Mouse (Mus musculus): Measurements from ENCODE around the gene Phf5a. TPM values are rescaled to one million over a fixed set of nuclear protein-coding genes. Genes with fewer than 3 reads are reported as not detected.

Gene Phf5a
- total RNA-seq (2023): 51.6 TPM

GRCm38 (mm10) chr15:81871604-81872261 is at the start of gene Phf5a:
Phf5a (minus strand) TSS chr15:81871911.

GRCm38 (mm10) chr15:81872262-81873136 is 788 bp upstream of the Phf5a start, which contains the start of gene Aco2:
Aco2 (plus strand) TSS chr15:81872309.

GRCm38 (mm10) chr15:81858517-81859329 is 13.0 kb downstream of the Phf5a start, which contains the start of gene Tob2:
Tob2 (minus strand) TSS chr15:81858796.

Other genes starting within 250 kb of the Phf5a start
- gene L3mbtl2, start 208.0 kb downstream of the Phf5a start, total RNA-seq (2023): 40.2 TPM
- not detected for gene Chadl, start 174.6 kb downstream of the Phf5a start, total RNA-seq (2023)
- gene Zc3h7b, start 126.9 kb downstream of the Phf5a start, total RNA-seq (2023): 19.0 TPM
- 71.0 TPM for gene Rangap1, start 126.4 kb downstream of the Phf5a start, total RNA-seq (2023)
- 25.6 TPM for gene Tef, start 69.5 kb downstream of the Phf5a start, total RNA-seq (2023)
- 108 TPM for gene Tob2, start 13.1 kb downstream of the Phf5a start, total RNA-seq (2023)
- gene Aco2, start 398 bp upstream of the Phf5a start, total RNA-seq (2023): 156 TPM
- 11.5 TPM for gene Polr3h, start 54.3 kb upstream of the Phf5a start, total RNA-seq (2023)
- not detected for gene Csdc2, start 64.8 kb upstream of the Phf5a start, total RNA-seq (2023)
- 13.0 TPM for gene Pmm1, start 89.0 kb upstream of the Phf5a start, total RNA-seq (2023)
- gene 1700029P11Rik, start 108.6 kb upstream of the Phf5a start, total RNA-seq (2023): not detected
- gene Xrcc6, start 115.9 kb upstream of the Phf5a start, total RNA-seq (2023): 21.7 TPM
- gene Desi1, start 162.0 kb upstream of the Phf5a start, total RNA-seq (2023): 18.6 TPM
- 79.1 TPM for gene Snu13, start 175.7 kb upstream of the Phf5a start, total RNA-seq (2023)
- gene 4930407I10Rik, start 187.2 kb upstream of the Phf5a start, total RNA-seq (2023): not detected
- not detected for gene Mei1, start 198.1 kb upstream of the Phf5a start, total RNA-seq (2023)

Data from CD4-positive naive resting alpha-beta T cell, adult 76 days (primary cell).